Mouse (Mus musculus): ENCODE data around the gene Tab3. TPM values are rescaled to one million over a fixed set of nuclear protein-coding genes. Genes with fewer than 3 reads are reported as not detected.
A peak's percentile ranks its signal among the peaks of the same experiment; 100 is the strongest.

The Tab3 gene
- polyA plus RNA-seq, 1 experiment, result 12.8 TPM

GRCm38 (mm10) chrX:85676808-85677207 lies 103.0 kb downstream of the Tab3 start:
- TF ChIP-seq POLR2A (IDR thresholded peaks at IDR 0.05; ENCODE audit: borderline replicate concordance, extremely low read depth, insufficient read depth, insufficient read length, poor library complexity, severe bottlenecking), result no peak
- TF ChIP-seq CTCF (IDR thresholded peaks at IDR 0.05; ENCODE audit: borderline replicate concordance, extremely low read depth, insufficient read depth, insufficient read length), result peak; percentile 62; the same call in 1 of the 2 replicates
- DNase-seq (ENCODE audit: low read depth), result peak; percentile 76

- TF ChIP-seq CTCF (IDR thresholded peaks at IDR 0.05; ENCODE audit: borderline replicate concordance, extremely low read depth, insufficient read depth, insufficient read length) (no peak), POLR2A (IDR thresholded peaks at IDR 0.05; ENCODE audit: borderline replicate concordance, extremely low read depth, insufficient read depth, insufficient read length, poor library complexity, severe bottlenecking) (no peak)
- no peak for DNase-seq (ENCODE audit: low read depth)
Measured at GRCm38 (mm10) chrX:85682125-85682524, 108.3 kb downstream of the Tab3 start.

GRCm38 (mm10) chrX:85683723-85684122 lies 109.9 kb downstream of the Tab3 start:
- DNase-seq (ENCODE audit: low read depth), result no peak
- TF ChIP-seq CTCF (IDR thresholded peaks at IDR 0.05; ENCODE audit: borderline replicate concordance, extremely low read depth, insufficient read depth, insufficient read length), result no peak
- TF ChIP-seq POLR2A (IDR thresholded peaks at IDR 0.05; ENCODE audit: borderline replicate concordance, extremely low read depth, insufficient read depth, insufficient read length, poor library complexity, severe bottlenecking), result no peak

Other genes with a start within 250 kb of the Tab3 start
- 5.0 and 6.7 TPM in 2 replicates for gene Gk, start 202.8 kb downstream of the Tab3 start, polyA plus RNA-seq (2012; rRNA removed)